Mouse (Mus musculus) c-Kit-positive CD71-negative TER-119-negative erythroid progenitor cells, embryonic 14.5 days (primary cell): ENCODE data around the gene Akap5.

ENCODE experiments used
- DNase-seq: peaks from one replicate; pipeline ENCODE4 v3.0.0-alpha.2; 2013; ENCODE audit warnings: low read depth

Akap5 gene

GRCm38 (mm10) chr12:76324679-76325431 is at the start of gene Akap5:
Gene Akap5 (plus strand): TSS chr12:76324891.
- peak; percentile 29 for DNase-seq

GRCm38 (mm10) chr12:76278209-76278608 is 46.5 kb upstream of the Akap5 start:
- DNase-seq, result no peak

- DNase-seq, result no peak
Measured at GRCm38 (mm10) chr12:76280556-76280955, 44.1 kb upstream of the Akap5 start.

DNA sequence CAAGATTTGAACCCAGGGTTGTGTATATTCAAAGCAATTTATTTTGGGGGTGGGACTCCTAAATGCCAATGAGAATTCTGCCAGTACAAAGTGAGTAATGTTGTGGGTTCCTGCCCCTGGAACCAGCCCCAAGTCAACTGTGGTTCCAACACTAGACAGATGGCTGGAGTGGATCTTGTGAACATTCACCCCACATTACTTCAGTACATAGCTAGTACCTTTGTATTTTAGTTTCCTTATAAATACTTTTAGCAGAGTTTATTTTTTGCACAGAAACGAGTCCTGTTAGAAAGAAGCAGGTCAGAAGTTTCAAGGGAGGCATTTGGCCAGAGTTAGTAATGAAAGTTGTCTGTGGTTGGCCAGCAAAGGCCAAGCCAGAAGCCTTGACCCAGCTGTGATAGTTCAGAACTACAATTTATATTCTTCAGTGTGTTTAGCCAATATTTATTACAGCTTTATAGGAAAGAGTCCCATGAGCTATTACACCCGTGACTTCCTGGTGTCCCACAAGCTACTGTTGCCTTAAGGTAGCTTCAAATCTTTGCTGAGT is 43.5 kb upstream of the Akap5 start:
- DNase-seq, result no peak

DNA sequence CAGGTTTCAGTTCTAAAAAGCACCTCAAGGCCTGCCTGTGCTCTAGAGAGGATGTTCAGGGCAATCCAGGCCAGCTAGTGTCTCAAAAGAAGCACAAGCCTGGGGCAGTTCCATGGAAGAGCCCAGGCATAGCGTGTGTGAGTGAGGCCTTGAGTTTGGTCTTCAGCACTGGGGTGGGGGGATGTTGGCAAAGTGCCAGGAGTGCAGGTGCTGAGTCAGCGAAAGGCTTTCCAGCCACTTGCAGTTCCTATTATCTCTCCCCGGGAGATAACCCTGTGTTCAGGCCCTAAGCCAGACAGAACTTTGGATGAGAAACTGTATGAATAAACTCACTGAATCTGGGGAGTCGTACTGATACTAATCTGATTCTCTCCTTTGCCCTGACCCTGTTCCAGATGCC is 42.6 kb upstream of the Akap5 start:
- DNase-seq, result no peak

DNA sequence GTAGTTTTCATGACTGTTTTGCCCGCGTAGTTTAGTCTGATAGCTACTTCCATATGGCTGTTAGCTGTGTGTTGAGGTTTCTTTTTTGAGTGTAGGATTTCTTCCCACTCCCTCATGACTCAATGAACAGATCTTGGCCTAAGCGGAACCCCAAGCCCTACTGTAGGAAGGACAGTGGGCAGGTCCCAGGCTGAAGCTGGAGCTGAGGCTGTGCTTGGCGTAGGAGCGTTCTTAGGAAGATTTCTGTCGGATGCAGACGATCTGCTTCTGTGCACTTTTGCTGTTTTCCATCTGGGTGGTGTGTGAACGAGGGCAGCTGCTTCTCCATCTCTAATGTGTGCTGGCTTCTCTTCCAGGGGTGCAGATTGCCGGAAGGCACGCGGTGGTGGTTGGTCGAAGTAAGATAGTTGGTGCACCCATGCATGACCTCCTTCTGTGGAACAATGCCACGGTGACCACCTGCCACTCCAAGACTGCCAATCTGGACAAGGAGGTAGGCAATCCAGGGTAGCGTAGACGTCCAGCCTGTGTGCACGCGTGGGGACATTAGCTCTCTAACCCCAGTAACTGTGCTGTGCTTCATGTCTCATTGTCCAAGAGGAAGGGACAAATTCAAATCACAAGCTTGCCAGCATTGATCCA is 42.0 kb upstream of the Akap5 start:
- DNase-seq, result no peak

GRCm38 (mm10) chr12:76285418-76285817 is 39.3 kb upstream of the Akap5 start:
- no peak for DNase-seq

GRCm38 (mm10) chr12:76287986-76288385 is 36.7 kb upstream of the Akap5 start:
- DNase-seq, result no peak

- DNase-seq, result no peak
Measured at GRCm38 (mm10) chr12:76288494-76288893, 36.2 kb upstream of the Akap5 start.

DNA sequence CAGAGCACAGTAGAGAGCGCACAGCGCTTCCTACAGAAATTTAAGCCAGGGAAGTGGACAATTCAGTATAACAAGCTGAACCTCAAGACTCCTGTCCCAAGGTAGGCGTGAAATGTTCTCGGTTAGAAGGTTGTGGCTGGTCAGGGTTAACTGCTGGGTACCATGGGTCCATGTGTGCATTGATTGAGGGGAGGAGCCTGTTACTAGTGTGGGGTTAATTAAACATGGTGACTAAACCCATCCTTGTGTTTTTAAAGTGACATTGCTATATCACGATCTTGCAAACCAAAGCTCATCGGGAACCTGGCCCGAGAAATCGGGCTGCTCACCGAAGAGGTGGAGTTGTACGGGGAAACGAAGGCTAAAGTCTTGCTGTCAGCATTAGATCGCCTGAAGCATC is 35.3 kb upstream of the Akap5 start:
- no peak for DNase-seq

GRCm38 (mm10) chr12:76290271-76290670 is 34.4 kb upstream of the Akap5 start:
- no peak for DNase-seq

DNA sequence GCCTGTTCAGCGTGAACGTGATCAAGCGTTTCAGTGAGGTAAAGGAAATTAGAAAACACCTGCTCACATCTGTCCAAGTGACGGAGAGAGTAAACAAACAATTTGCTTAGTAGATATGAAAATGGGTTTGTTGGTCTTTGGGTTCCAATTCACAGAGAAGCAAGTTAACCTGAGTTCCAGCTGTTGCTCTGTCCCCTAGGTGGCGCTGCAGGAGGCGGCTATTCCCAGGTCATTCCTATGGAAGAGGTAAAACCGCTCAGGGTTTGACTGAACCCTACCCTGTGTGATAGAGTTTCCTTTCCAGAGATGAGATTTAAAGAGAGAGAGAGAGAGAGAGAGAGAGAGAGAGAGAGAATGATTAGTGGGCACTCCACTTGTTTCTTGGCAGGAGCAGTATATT is 31.5 kb upstream of the Akap5 start:
- DNase-seq, result peak; percentile 10

DNA sequence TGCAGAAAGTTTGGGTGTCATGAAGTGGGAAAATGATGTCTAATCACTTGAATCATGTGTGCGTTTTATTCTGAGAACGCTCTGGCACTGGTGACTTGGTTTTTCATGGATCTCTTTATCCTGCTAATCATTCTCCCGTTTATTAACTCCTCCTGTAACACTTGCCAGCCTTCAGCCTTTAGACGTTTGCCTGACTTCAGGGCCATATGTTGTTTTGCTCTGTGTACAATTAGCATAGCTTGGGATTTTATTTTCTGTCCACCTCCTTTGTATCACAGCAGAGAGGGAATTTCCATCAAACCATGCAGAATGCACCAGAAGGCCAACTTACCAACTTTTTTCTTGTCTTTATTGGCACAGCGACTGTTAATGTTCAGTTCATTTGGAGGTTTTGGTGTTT is 26.9 kb upstream of the Akap5 start:
- DNase-seq, result no peak

DNA sequence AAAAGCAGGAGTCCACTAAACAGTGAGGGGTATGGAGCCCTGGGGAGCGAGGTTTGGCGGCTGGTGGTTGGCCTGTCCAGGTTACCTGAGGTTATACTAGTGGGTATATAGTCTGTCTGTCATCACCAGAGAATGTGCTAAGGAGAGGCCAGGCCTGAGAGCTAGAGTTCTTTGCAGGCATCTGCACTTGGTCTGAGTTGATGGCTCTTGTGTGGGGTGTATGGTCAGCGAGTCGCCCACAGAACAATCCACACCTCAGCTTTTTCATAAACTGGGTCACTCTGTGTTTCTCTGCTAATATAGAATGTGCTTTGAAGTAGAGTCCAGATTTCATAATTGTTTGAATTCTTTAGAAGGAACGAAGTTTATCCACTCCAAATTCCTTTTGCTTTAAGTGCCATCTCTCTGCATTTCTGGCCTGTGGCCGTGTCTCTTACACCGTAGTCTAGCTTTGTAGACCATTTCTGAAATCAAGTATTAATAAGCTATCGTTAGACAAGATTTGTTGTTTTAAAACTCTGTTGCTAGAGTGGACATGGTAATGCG is 25.3 kb upstream of the Akap5 start:
- DNase-seq, result no peak

DNA sequence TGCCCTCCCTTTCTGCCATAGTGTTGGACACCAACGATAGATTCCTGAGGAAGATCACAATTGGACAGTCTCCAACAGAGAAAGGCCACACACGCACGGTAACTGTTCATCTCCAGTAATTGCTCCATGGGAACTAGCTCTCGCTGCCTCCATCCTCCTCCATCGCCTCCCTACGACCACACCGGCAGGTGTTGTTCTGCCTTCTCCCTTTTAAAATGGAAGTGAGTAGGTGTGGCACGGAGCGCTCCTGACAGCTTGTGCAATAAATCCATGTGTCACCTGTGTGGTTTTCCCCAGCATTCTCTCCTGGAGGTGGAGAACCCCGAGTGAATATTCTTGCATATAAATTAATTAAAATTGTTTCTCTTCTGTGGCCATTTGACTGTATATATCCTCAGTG is 24.3 kb upstream of the Akap5 start:
- no peak for DNase-seq

DNA sequence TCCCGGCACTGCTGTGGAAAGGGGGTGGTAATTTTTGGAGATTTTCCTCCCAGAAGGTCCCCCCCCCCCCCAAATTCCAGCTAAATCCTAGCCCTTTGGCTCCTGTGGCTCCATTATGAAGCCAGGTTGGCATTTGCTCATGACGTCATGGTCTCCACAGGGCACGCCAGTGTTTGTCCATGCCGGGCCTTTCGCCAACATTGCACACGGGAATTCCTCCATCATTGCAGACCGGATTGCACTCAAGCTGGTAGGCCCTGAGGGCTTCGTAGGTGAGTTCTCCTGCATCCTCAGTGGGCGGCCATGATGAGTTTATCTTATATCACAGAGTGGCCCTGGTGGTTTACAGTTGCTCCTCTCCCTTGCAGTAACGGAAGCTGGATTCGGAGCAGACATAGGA is 21.2 kb upstream of the Akap5 start:
- DNase-seq, result no peak

- DNase-seq, result no peak
Measured at GRCm38 (mm10) chr12:76304199-76304598, 20.5 kb upstream of the Akap5 start.

- no peak for DNase-seq
Measured at GRCm38 (mm10) chr12:76305107-76305506, 19.6 kb upstream of the Akap5 start.

DNA sequence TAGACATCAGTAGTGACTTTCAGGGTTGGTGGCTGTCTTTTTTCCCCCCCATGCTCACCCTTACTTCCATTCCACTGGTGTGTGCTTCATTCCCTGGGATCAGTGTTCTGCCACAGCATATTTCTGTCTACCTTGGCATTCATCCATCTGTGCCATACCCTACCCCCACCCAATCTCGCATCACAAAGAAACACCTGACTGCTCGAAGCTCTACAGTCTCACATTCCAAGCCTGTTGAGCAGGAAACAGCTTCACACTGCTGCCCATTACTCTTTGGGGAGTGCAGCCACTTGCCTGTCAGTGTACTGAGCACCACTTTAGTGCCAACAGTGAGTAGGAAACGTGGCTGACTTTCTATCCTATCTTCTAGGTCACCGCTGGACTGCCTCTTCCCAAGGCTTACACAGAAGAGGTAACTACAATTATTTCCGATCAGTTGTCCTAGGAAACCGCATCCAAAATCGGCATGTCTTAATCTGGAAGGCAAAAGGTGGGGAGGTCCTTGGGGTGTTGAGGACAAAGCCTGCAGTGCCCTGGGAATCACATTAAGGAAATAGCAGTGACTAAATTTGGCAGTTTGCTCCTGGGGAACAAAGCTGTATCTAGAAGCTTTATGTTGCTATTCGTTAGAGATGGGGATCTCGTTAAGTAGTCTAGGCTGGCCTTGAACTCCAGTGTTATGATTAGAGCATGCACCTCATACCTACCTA is 17.7 kb upstream of the Akap5 start:
- DNase-seq, result no peak

- no peak for DNase-seq
Measured at GRCm38 (mm10) chr12:76307964-76308363, 16.7 kb upstream of the Akap5 start.

GRCm38 (mm10) chr12:76308436-76308835 is 16.3 kb upstream of the Akap5 start:
- DNase-seq, result no peak

DNA sequence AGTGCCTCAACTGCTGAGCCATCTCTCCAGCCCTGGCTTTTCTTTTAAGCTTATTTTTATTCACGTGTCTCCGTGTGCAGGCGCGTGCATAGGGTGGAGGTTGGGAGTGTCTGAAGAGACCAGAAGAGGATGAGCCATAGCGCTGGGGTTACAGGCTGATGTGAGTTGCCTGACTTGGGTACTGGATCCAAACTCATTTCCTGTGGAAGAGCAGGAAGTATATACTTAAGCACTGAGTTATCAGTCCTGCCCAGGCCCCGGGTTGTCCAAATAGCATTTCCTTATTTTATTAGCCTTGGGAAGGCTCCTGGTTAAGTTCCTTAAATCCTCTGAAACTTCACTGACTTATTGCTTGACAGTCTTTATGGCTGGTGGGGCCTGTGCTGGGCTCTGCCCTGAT is 14.7 kb upstream of the Akap5 start:
- no peak for DNase-seq

DNA sequence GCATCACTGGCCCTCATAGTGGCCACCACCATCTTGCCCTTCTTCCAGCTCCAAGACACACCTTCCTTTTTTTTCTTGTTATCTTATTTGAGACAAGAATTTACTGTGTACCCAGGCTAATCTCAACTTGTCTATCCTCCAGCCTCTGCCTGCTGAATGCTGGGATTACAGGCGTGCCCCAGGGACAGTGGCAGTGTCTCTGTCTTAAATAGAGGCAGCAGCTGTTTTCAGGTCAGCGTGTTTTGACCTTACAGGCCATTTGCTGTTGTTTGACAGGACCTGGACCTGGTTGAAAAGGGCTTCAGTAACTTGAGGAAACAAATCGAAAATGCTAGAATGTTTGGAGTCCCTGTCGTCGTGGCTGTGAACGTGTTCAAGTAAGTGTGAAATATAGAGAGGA is 14.1 kb upstream of the Akap5 start:
- DNase-seq, result no peak
